Mouse (Mus musculus) liver, adult 2 months (tissue): Measurements from ENCODE around the gene Eif2ak4.

ENCODE experiments used
- CTCF ChIP-seq: fragments of 200-500 bp; IDR thresholded peaks from 2 replicates; pipeline ENCODE4 v1.5.1; 2011; ENCODE audit warnings: low read depth, low read length, control low read depth
- POLR2A ChIP-seq: fragments of 200-500 bp; IDR thresholded peaks from 2 replicates; pipeline ENCODE4 v1.6.1; 2011; ENCODE audit warnings: low read length, control low read depth; ENCODE audit not compliant: insufficient read depth; ENCODE audit errors: extremely low read depth

DNA sequence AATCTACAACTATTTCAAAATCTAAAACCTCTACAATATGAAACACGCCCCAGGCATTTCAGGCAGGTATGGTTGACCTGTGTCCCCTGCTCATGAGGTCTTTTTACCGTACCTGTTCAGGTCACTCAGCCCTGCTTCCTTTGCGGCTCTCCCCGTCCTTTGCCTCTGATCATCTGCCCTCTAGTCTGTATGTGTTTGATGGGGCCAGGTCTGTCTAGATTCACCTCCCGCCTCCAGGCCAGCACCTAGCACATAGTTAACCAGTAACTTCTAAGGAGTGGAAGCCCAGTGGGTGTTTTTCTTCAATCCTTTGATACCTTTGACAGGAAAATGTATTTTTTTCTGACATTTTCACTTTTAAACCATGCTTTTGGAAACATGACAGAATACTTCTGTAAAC lies 11.3 kb downstream of the Eif2ak4 start:
- TF ChIP-seq CTCF (no peak), POLR2A (no peak)
